Mouse (Mus musculus): ENCODE data around the gene Lrrc8d. TPM values are rescaled to one million over a fixed set of nuclear protein-coding genes. Genes with fewer than 3 reads are reported as not detected.

Lrrc8d gene
- total and polyA plus RNA-seq, 2 experiments from 2014 or later: 16.8 to 37.2 TPM

DNA sequence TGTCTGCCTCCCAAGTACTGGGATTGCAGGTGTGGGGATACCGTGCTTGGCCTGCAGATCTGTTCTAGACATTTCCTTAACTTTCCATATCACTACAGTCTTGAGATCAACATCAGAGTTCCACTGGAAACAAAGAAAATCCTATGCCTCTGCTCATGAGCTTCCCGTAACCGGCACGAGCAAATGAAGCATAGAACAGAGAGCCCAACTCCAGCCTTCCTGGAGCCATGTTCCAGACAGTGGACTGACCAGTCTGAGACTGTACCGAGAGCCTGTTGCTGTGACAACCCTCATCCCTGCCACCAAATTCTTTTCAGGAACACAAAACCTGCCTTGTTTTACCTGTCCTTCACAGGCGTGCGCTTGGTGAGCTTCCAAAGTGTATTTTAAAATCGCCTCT, 15.3 kb downstream of the Lrrc8d start:
- Histone ChIP-seq H3K4me2 (ENCODE audit: low read depth) (no peak overlapping the region), H3K27me3 (ENCODE audit: insufficient read depth, low read length) (no peaks in the 10 kb centered on the region), H3K9me3 (ENCODE audit: low read length) (no peaks in the 10 kb centered on the region), H3K4me3 (ENCODE audit: low read depth, low read length) (no peak overlapping the region), H3K4me1 (ENCODE audit: insufficient read depth) (peaks cover 8% of the 10 kb centered on the region; the same call in 1 of the 2 replicates), H3K36me3 (ENCODE audit: insufficient read depth) (no peaks in the 10 kb centered on the region; the same call in 1 of the 2 replicates), H3K9ac (no peak overlapping the region), H3K27ac (ENCODE audit: low read depth, low read length) (0 out of 2 replicates have a peak overlapping the region, but pooled peaks have one; percentile 0)
- DNase-seq (no peak), ATAC-seq (no peak)
- TF ChIP-seq CTCF (IDR thresholded peaks at IDR 0.05; ENCODE audit: low read depth): no peak
- 55% methylated on average over 8 of the region's 8 CpGs for WGBS

DNA sequence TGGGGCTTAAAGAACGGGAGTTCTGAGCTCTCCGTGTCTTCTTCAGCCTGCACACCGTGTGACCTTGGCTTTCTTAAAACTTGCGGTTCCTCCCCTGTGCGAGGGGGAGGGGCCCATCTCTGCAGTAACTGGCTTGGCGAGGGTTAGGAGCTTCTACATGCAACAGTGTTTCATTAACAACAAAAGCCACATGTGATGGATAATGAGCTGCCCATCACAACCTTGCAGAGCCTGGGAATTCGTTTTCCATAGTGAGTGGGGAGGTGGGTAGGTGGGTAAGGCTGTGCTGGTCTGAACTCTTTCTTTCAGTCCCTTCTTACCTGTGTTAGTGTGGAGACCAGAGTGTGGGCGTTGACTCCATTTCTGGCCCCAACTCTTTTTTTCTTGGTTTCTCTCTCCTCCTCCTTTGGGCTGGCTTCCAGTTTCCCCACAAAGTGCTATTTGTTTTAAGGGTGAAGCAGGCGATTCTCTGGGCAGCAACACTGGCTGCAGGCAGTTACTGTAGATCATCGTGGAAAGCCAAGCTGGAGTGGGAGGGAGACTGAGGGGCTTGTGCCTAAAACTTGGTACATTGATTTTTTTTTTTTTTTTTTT, 15.9 kb downstream of the Lrrc8d start:
- no peaks in the 10 kb centered on the region for H3K27me3 ChIP-seq (ENCODE audit: insufficient read depth, low read length)
- H3K36me3 ChIP-seq (ENCODE audit: insufficient read depth): no peaks in the 10 kb centered on the region; the same call in 1 of the 2 replicates
- H3K4me1 ChIP-seq (ENCODE audit: insufficient read depth): peaks cover 8% of the 10 kb centered on the region; the same call in 1 of the 2 replicates
- H3K4me2 ChIP-seq (ENCODE audit: low read depth): no peak overlapping the region
- no peak overlapping the region for H3K4me3 ChIP-seq (ENCODE audit: low read depth, low read length)
- no peak overlapping the region for H3K9ac ChIP-seq
- DNase-seq (peak; percentile 55), ATAC-seq (peak; percentile 66)
- 25% methylated on average over 10 of the region's 10 CpGs for WGBS
- TF ChIP-seq CTCF (IDR thresholded peaks at IDR 0.05; ENCODE audit: low read depth): no peak
- H3K27ac ChIP-seq (ENCODE audit: low read depth, low read length): 0 out of 2 replicates have a peak overlapping the region, but pooled peaks have one; percentile 0
- no peaks in the 10 kb centered on the region for H3K9me3 ChIP-seq (ENCODE audit: low read length)

DNA sequence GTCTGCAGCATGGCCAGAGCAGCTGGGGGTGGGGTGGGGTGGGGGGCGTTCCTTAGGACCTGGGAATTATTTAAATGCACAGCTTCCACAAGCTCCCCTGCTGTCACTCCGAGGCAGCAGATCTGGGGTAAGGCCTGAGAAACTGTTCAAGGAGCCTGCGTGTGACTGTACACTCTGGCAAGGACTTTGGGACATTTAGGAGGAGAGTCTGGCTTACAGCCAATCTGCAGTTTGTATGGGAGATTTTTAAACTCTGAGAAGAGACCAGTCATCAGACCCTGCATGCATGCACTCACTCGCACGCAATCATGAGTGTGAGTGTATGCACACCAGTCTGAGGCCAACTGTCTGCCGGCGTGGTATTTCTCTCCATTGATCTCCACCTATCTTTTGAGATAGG, 17.5 kb downstream of the Lrrc8d start:
- no peaks in the 10 kb centered on the region for H3K27me3 ChIP-seq (ENCODE audit: insufficient read depth, low read length)
- TF ChIP-seq CTCF (IDR thresholded peaks at IDR 0.05; ENCODE audit: low read depth): no peak
- no peak overlapping the region for H3K4me2 ChIP-seq (ENCODE audit: low read depth)
- H3K9me3 ChIP-seq (ENCODE audit: low read length): no peaks in the 10 kb centered on the region
- peak; percentile 25 for DNase-seq
- no peak overlapping the region for H3K9ac ChIP-seq
- 0 out of 2 replicates have a peak, but pooled peaks have one; percentile 10 for ATAC-seq
- H3K36me3 ChIP-seq (ENCODE audit: insufficient read depth): peaks cover 1% of the 10 kb centered on the region; the same call in 1 of the 2 replicates
- WGBS: 40% methylated on average over 7 of the region's 7 CpGs
- peaks cover 8% of the 10 kb centered on the region; the same call in 1 of the 2 replicates for H3K4me1 ChIP-seq (ENCODE audit: insufficient read depth)
- H3K4me3 ChIP-seq (ENCODE audit: low read depth, low read length): no peak overlapping the region
- H3K27ac ChIP-seq (ENCODE audit: low read depth, low read length): peak overlapping the region; percentile 23

DNA sequence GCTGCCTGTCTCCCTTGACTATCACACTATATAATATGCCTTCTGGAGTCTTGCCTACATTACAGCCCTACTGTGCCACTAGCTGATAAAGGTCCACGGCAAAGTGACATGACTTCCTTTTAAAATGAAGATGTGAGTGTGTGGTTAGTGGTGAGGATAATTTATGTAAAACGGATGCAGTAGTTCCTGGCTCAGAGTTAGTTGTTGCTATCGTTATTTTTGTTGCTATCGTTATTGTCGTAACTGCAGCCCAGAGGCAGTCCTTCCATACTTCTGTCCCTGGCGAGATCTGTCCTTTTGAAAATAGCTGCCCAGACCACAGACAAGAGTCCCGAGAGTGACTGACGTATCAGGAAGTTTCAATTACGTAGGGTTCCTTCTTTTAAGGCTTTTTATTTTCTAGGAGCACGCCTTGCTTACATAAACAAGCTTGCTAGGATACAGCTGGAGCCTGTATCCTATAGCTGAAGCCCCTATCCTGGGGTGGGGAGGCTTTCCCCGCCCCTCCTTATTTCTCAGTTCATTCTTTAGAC, 18.4 kb downstream of the Lrrc8d start:
- WGBS: 39% methylated on average over 11 of the region's 11 CpGs
- H3K4me1 ChIP-seq (ENCODE audit: insufficient read depth): peaks cover 8% of the 10 kb centered on the region; the same call in 1 of the 2 replicates
- no peak overlapping the region for H3K4me2 ChIP-seq (ENCODE audit: low read depth)
- no peak overlapping the region for H3K27ac ChIP-seq (ENCODE audit: low read depth, low read length)
- ATAC-seq (0 out of 2 replicates have a peak, but pooled peaks have one; percentile 32), DNase-seq (no peak)
- H3K4me3 ChIP-seq (ENCODE audit: low read depth, low read length): no peak overlapping the region
- no peaks in the 10 kb centered on the region for H3K9me3 ChIP-seq (ENCODE audit: low read length)
- no peak overlapping the region for H3K9ac ChIP-seq
- H3K27me3 ChIP-seq (ENCODE audit: insufficient read depth, low read length): no peaks in the 10 kb centered on the region
- H3K36me3 ChIP-seq (ENCODE audit: insufficient read depth): peaks cover 3% of the 10 kb centered on the region; the same call in 1 of the 2 replicates
- TF ChIP-seq CTCF (IDR thresholded peaks at IDR 0.05; ENCODE audit: low read depth): no peak

- no peak overlapping the region for H3K4me3 ChIP-seq (ENCODE audit: low read depth, low read length)
- DNase-seq (no peak), ATAC-seq (no peak)
- H3K36me3 ChIP-seq (ENCODE audit: insufficient read depth): peaks cover 3% of the 10 kb centered on the region; the same call in 1 of the 2 replicates
- H3K9me3 ChIP-seq (ENCODE audit: low read length): no peaks in the 10 kb centered on the region
- 86% methylated on average over 4 of the region's 4 CpGs for WGBS
- H3K4me2 ChIP-seq (ENCODE audit: low read depth): no peak overlapping the region
- no peak overlapping the region for H3K27ac ChIP-seq (ENCODE audit: low read depth, low read length)
- H3K27me3 ChIP-seq (ENCODE audit: insufficient read depth, low read length): no peaks in the 10 kb centered on the region
- no peak for TF ChIP-seq CTCF (IDR thresholded peaks at IDR 0.05; ENCODE audit: low read depth)
- peaks cover 6% of the 10 kb centered on the region; the same call in 1 of the 2 replicates for H3K4me1 ChIP-seq (ENCODE audit: insufficient read depth)
- H3K9ac ChIP-seq: no peak overlapping the region
These were observed 21.5 kb downstream of the Lrrc8d start for GRCm38 (mm10) chr5:105721267-105721666.

DNA sequence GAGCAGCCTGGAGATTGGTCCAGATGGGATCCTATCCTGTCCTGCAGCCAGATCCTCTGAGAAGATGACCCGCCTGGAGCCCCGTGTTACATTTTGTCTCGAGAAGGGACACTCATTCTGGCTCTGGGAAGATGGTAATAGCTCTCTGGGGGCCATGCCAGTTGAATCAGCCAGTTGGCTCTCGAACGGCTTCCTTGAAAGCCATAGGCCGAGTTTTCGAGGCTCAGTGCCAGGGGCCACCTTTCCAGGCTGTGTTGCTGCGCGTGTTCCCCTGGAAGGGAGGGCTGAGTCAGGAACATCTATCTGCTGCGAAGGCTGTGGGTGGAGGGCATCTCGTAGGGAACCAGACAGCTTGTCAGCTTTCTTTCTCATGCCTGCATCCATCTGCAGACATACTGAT, 23.0 kb downstream of the Lrrc8d start:
- TF ChIP-seq CTCF (IDR thresholded peaks at IDR 0.05; ENCODE audit: low read depth): no peak
- no peaks in the 10 kb centered on the region for H3K27me3 ChIP-seq (ENCODE audit: insufficient read depth, low read length)
- H3K9ac ChIP-seq: no peak overlapping the region
- H3K36me3 ChIP-seq (ENCODE audit: insufficient read depth): peaks cover 3% of the 10 kb centered on the region; the same call in 1 of the 2 replicates
- no peak overlapping the region for H3K4me3 ChIP-seq (ENCODE audit: low read depth, low read length)
- no peak overlapping the region for H3K4me2 ChIP-seq (ENCODE audit: low read depth)
- H3K9me3 ChIP-seq (ENCODE audit: low read length): no peaks in the 10 kb centered on the region
- 85% methylated on average over 11 of the region's 11 CpGs for WGBS
- H3K27ac ChIP-seq (ENCODE audit: low read depth, low read length): no peak overlapping the region
- DNase-seq (no peak), ATAC-seq (no peak)
- peaks cover 3% of the 10 kb centered on the region; the same call in 1 of the 2 replicates for H3K4me1 ChIP-seq (ENCODE audit: insufficient read depth)

DNA sequence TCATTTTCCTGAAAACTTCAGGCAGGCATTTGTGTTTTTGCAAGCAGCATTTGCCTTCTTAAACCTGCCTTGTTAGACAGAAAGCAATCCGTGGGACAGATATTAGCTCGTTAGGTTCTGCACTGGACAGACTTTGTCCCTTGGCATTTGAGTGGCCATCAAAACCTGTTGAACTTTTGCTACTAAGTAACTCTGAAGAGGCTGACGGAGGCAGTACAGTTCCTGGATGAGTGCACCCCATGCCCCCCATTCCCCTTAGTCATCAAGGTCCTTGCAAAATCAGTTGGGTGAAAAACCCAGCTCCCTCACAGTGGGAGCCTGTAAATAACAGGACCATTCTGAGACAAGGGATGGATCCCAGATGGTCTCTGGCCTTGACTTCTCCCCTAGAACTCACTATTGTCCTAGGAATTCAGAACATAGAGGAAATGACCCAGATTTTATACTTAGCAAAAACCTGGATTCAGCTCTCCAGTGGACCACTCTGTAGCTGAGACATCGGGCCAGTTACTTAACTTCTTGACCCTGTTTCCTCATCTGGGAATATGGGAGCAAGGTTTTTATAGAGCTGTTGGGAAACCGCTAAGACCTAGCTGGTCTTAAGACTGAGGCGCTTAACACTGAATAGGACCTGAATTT, 30.5 kb downstream of the Lrrc8d start:
- DNase-seq (no peak), ATAC-seq (no peak)
- Histone ChIP-seq H3K27ac (ENCODE audit: low read depth, low read length) (no peak overlapping the region), H3K9ac (no peak overlapping the region), H3K4me1 (ENCODE audit: insufficient read depth) (0 out of 2 replicates have a peak, but pooled peaks cover 19% of the 10 kb centered on the region), H3K27me3 (ENCODE audit: insufficient read depth, low read length) (no peaks in the 10 kb centered on the region), H3K4me2 (ENCODE audit: low read depth) (no peak overlapping the region), H3K9me3 (ENCODE audit: low read length) (no peaks in the 10 kb centered on the region), H3K4me3 (ENCODE audit: low read depth, low read length) (no peak overlapping the region), H3K36me3 (ENCODE audit: insufficient read depth) (peaks cover 10% of the 10 kb centered on the region)
- WGBS: 83% methylated on average over 6 of the region's 6 CpGs
- TF ChIP-seq CTCF (IDR thresholded peaks at IDR 0.05; ENCODE audit: low read depth): no peak
